Mouse (Mus musculus) layer of hippocampus, postnatal 36 days (tissue): ENCODE measurements around the gene Arl8a. TPM values are rescaled to one million over a fixed set of nuclear protein-coding genes. Genes with fewer than 3 reads are reported as not detected.
"Not testable (repeated sequence)": the region's sequence is repeated elsewhere in the genome, so short reads cannot be mapped to it uniquely, and the experiment has no call there.

Source experiments
- DNase-seq, 2 experiments: peaks; one replicate each; pipeline ENCODE4 v3.0.0; 2022
- total RNA-seq, 2 experiments: library from RNA; stranded (reverse); gene quantifications; 2 replicates each; pipeline ENCODE4 v1.2.3; 2021

Gene Arl8a
- total RNA-seq = 100 to 1,000 TPM; 251 to 253 TPM

- DNase-seq = peak; percentile 86 to 88
Observed at GRCm38 (mm10) chr1:135146077-135146945, at the start of gene Arl8a. Arl8a (plus strand) TSS chr1:135146824.

DNA sequence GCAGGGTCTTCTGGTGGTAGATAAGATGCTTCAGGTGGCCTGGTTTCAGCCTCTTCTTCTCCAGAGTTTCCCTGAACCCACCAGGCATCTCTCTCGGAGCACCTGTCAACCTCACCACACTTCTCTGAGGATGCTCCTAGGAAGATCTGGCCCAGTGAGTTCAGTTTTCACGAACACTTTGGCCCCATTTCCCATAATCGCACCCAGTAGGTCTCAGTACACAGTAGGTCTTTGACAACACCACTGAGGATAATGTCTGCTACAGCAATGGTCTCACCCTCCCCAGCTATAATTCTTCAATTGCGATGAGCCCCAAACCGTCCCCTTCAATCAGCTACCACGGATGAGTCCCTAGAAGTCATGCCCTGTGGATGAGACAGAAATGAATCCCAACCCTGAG, 49.2 kb upstream of the Arl8a start:
- no peak for DNase-seq

DNA sequence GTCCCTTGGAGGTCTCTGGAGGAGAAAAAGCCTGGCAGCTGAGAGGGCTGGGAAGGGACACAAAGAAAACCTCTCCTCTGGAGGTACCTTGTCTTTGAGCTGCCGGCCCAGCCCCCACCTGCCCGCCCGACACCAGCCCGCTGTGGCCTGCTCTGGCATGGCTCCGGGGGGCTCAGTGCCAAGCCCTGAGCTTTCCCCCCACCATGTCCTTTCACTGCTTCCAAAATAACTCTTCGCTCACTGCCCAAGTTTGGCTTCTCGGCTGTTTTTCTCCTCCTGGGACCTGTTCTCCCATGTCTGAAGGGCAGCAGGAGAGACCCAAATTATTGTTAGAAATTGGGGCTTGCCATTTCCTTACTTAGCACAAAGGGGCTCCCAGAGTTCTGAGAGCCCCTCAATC, 48.2 kb upstream of the Arl8a start:
- peak in 1 of 2 experiments; percentile 46 for DNase-seq

- no peak for DNase-seq
Observed at GRCm38 (mm10) chr1:135100400-135100799, 46.2 kb upstream of the Arl8a start.

DNA sequence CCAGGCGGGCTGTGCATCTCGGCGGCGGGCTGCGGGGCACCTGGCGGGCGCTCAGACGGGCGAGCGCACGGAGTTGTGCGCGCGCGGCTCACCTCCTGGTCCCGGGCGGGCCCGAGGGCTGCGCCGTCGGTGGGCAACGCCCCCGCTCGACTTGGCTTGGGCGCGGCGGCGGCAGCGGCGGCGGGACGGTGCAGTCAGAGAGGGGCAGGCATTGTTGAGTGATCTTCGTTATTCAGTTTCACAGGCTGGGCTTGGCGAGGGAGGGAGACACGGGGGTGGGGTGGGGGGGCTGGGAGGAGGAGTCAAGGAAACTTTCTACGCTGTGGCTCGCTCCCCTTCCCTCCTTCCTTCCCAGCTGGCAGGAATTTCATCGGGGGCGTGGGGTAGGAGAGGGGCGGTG, 41.5 kb upstream of the Arl8a start, which contains the start of gene Lgr6:
Gene Lgr6, minus strand, starts transcription at position 153 of the 400 bp plus-strand sequence.
- no peak for DNase-seq

GRCm38 (mm10) chr1:135105951-135106350, 40.7 kb upstream of the Arl8a start:
- DNase-seq = peak; percentile 49 to 52

DNA sequence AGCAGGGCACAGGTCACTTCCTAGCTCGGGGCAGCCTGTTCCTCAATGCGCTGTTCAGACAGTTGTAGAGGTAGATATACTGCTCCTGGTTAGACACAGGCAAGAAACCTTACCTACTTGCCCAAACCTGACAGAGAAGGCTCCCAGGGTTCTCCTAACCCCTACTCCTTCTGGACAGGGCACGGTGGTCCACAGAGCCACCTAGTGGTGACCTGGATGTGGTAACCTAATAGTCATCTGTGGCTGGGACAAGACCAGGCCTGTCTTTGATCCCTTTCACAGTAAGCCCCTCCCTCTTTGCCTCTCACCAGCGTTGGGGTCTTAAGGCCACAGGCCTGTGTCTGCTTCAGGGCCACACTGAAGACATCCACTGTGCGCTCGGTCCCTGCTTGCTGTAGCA, 38.0 kb upstream of the Arl8a start:
- no peak for DNase-seq

- DNase-seq = peak; percentile 60 to 70
Observed at GRCm38 (mm10) chr1:135110075-135110474, 36.5 kb upstream of the Arl8a start.

DNA sequence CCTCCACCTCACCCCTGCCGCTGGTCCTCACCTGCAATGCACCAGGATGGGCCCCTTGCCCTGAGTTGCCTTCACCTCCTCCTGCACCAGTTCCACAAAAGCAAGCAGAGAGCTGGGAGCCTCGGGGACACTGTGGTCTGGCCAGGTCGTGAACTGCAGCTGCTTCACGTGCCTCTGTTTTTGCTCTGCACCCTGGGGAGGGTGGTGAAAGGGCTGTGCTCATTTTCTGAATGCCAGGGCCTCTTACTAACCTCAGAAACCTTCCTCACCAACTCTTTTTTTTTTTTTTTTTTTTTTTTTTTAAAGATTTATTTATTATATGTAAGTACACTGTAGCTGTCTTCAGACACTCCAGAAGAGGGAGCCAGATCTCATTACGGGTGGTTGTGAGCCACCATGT, 35.4 kb upstream of the Arl8a start:
- DNase-seq = not testable (repeated sequence)

DNA sequence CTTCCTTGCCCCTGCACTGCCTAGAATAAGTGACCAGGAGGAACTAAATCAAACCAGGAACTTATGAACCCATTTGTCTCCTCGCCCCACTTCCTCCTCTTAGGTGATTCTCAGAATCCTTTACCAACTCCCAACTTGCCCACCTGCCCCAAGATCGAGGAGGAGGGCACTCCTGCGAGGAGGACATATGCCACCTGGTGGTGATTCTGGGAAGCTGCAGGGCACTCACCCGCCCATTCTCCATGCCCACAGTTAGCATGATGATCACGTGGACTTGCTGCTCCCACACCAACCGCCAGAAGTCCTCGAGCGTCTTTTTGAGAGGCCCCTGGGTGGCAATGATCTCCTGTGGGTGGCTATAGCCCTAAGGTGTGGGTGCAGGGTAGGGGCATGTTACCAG, 34.0 kb upstream of the Arl8a start:
- DNase-seq = no peak

DNA sequence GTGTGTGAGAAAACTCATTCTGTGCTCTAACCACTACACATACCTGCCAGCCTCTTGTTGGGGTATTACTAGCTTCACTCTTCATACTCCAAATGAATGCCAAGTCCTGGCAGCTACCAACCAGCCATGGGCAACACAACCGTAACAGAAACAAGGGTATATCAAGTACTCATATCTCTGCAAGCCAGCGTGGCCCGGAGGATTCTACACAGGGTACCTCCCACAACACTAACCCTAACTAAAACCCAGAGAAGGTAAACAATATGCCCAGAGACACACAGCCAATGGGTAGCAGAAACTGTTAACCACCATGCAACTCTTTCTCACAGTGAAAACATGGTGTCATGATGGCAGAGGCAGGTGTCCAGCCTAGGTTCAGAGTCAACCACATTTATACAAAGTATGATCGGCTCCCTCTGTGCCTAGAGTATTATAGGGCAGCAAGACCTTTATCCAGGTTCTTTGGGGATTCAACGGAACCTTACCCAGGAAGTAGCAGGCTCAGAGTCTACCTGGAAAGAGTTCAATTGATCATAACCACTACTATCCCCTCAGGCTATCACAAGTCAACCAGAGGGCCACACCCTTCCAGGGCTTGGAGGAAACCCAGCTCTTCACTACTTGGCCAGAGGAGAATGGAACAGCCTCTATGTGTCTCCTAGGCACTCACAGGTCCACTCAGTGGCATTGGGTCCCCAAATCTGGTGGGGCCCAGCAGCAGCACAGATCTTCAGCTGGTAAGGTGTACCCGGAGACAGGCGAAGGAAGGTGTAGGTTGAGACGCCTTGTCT, 21.9 kb upstream of the Arl8a start:
- DNase-seq = no peak

- DNase-seq = no peak
Observed at GRCm38 (mm10) chr1:135125990-135126389, 20.6 kb upstream of the Arl8a start.

DNA sequence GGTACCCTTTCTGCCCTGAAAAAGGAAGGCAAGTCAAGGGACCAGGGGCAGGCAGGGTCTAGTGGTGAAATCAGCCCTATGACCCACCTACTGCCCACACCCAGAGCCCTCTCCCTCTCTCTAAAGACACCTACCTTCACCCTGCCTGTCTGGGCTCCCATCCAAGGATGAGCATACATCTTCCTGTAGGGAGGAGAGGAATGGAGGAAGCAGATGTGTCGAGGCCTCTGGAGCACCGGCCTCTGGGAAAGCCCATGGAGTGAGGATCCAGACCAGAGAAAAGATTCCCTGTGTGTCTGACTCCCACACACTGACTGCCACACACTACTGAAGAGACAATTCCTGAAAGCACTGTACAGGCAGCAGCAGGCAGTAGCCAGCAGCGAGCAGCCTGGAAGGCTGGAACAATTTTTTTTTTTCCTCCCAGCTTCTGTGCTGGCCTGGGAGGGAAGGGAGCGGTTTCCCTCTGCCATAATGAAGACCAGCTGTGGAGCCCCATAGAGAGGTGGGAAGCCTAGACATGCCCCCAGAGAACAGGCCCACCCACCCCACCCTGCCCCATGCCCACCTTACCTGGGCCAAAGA, 20.1 kb upstream of the Arl8a start:
- DNase-seq = no peak

- DNase-seq = no peak
Observed at GRCm38 (mm10) chr1:135128011-135128441, 18.6 kb upstream of the Arl8a start.

- no peak for DNase-seq
Observed at GRCm38 (mm10) chr1:135128986-135129385, 17.6 kb upstream of the Arl8a start.

DNA sequence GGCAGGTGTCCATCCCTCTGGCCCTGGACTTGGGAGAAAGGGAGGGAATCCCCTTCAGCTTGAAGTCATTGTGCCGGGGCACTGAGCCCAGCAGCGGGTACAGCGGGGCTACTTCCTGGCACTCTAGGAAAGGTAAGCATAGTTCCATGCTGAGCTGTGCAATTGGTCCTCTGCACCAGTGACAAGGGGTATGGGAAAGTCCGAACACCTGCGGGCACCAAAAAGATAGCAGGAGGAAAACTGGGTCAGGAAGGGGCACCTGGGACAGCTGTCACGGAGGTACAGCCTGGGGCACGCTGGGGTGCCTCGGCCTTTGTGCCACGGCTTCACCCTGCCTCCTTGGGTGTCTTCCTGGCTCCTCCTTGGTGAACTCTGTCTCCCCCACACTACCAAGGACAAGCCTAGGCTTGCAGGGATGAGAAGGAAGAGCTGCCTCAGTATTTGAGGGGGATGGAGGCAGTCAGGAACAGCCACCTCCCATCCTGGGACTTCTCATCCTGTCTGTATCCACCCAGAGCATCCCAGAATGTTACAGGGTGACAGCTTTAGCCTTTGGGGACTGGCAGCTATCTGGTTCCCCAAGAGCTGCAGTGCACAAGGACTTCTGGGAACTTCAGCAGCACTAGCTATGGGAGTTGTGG, 17.0 kb upstream of the Arl8a start:
- DNase-seq = no peak

DNA sequence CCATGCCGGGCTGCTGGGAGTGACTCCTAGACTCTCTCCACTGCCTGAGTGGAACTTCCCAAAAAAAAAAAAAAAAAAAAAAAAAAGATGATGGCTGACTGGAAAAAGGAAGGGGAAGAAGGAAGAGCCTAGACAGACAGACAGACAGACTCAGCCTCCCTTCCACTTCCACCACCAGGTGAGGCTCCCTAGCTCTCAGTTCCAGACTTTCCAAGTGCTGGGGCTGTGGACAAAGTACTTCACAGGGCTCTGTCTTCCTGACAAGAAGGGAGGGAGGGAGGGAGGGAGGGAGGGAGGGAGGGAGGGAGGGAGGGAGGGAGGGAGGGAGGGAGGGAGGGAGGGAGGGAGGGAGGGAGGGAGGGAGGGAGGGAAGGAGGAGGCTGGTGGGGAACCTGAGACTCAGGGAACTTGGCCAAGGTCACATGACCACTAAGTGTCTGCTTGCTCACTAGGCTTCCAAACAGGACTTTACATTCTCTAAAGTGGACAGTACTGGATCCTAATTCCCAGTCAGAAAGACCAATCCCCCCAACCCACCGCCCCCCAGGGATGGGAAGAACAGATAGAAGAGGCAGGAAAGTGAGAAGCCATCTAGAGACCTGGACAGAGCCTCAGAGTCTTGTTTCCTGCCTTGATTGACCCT, 16.1 kb upstream of the Arl8a start:
- no peak for DNase-seq

- no peak for DNase-seq
Observed at GRCm38 (mm10) chr1:135131034-135131433, 15.6 kb upstream of the Arl8a start.

DNA sequence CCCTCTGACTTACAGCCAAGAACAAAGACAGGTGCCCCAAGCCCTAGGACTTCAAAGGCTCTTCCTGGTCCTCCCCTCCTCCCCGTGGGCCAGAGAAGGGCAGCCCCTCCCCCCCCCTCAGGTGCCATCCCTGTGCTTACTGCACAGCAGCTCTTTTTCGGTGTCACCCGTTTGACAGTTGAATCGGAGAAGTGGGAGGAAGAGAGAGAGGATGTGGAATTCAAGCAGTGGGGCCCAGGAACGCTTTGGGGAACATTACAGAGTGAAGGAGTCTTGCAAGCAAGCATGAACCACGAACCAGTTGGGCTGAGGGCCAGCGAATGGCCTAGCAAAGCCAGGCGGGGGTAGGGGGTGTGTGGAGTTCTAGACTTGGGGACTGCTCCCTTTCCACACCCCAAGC, 15.1 kb upstream of the Arl8a start:
- no peak for DNase-seq

- no peak for DNase-seq
Observed at GRCm38 (mm10) chr1:135132473-135132872, 14.2 kb upstream of the Arl8a start, which contains the start of gene Ptpn7. Ptpn7 (plus strand) TSS chr1:135132700.

DNA sequence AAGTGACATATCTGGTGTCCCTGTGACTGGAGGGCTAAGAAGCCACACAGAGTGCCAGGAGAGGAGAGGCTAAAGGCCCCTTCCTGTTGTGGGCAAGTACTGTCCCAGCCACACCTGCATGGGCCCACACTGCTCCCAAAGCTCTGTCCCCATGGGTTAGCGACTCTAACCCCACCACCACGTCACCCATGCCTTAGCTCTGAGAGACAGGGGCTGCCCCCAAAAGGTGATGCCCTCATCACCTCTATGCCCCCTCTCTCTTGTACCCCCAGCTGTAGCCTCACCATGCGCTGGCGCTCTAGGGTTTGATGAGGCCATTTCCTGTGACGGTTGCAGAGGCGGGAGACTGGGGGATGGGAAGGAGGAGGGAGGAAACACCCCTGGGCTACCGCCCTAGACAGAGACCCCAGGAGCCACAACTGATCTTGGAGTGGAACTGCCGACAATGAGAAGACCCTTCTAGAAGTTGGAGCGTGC, 13.7 kb upstream of the Arl8a start:
- DNase-seq = no peak
